Mouse (Mus musculus): ENCODE results near the gene Inca1. TPM values are rescaled to one million over a fixed set of nuclear protein-coding genes. Genes with fewer than 3 reads are reported as not detected.

The Inca1 gene
- polyA plus RNA-seq, 1 experiment from 2014 or later, result 1.2 TPM

GRCm38 (mm10) chr11:70646691-70647650 is 53.0 kb downstream of the Inca1 start, which contains the start of the genes Rnf167 and Slc25a11:
Gene Rnf167, plus strand, starts transcription at chr11:70647235.
Gene Slc25a11, minus strand, starts transcription at chr11:70647479.
- H3K27ac ChIP-seq (ENCODE audit: low read length), result peak within 1 kb of the TSS; percentile 92
- under 1% methylated on average over 62 of the region's 63 CpGs for WGBS
- H3K4me3 ChIP-seq (ENCODE audit: low read depth, low read length), result peak within 1 kb of the TSS; percentile 57
- peak within 1 kb of the TSS; percentile 100 for H3K4me2 ChIP-seq (ENCODE audit: low read length)
- no peaks in the 10 kb centered on the region for H3K9me3 ChIP-seq (replicated peaks; ENCODE audit: control insufficient read depth, low read length, poor library complexity, severe bottlenecking)
- peak; percentile 90 for ATAC-seq
- peaks cover 26% of the 10 kb centered on the region for H3K36me3 ChIP-seq (ENCODE audit: control insufficient read depth, insufficient read depth, low read length)
- H3K4me1 ChIP-seq (ENCODE audit: control insufficient read depth, insufficient read depth, low read length), result peaks cover 25% of the 10 kb centered on the region
- peak within 1 kb of the TSS; percentile 87 for H3K9ac ChIP-seq (ENCODE audit: low read depth, low read length)
- H3K27me3 ChIP-seq (ENCODE audit: control insufficient read depth, insufficient read depth, low read depth, low read length), result no peaks in the 10 kb centered on the region

DNA sequence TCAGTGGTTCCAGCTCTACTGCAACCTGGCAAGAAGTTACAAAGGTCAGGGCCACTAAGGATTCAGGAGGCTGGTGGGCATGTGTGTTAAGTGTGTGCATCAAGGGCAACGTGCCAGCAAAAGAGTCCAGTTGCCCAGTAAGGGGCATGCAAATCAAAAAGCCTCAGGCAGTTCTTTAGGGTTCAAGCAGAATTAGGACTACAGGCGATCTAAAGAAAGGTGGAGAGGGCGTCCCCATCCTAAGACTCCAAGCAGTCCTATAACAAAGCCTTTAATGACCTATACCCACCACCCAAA is 53.7 kb downstream of the Inca1 start:
- peak overlapping the region; percentile 89 for H3K27ac ChIP-seq (ENCODE audit: low read length)
- peak overlapping the region; percentile 57 for H3K4me3 ChIP-seq (ENCODE audit: low read depth, low read length)
- peaks cover 24% of the 10 kb centered on the region for H3K4me1 ChIP-seq (ENCODE audit: control insufficient read depth, insufficient read depth, low read length)
- H3K27me3 ChIP-seq (ENCODE audit: control insufficient read depth, insufficient read depth, low read depth, low read length), result no peaks in the 10 kb centered on the region
- peak overlapping the region; percentile 87 for H3K9ac ChIP-seq (ENCODE audit: low read depth, low read length)
- H3K4me2 ChIP-seq (ENCODE audit: low read length), result peak overlapping the region; percentile 73
- H3K36me3 ChIP-seq (ENCODE audit: control insufficient read depth, insufficient read depth, low read length), result peaks cover 24% of the 10 kb centered on the region
- no peak for ATAC-seq
- 15% methylated on average over 3 of the region's 3 CpGs for WGBS
- no peaks in the 10 kb centered on the region for H3K9me3 ChIP-seq (replicated peaks; ENCODE audit: control insufficient read depth, low read length, poor library complexity, severe bottlenecking)

GRCm38 (mm10) chr11:70645461-70646258 is 54.3 kb downstream of the Inca1 start:
- ATAC-seq, result no peak
- no peaks in the 10 kb centered on the region for H3K9me3 ChIP-seq (replicated peaks; ENCODE audit: control insufficient read depth, low read length, poor library complexity, severe bottlenecking)
- peaks cover 24% of the 10 kb centered on the region for H3K4me1 ChIP-seq (ENCODE audit: control insufficient read depth, insufficient read depth, low read length)
- peak overlapping the region; percentile 89 for H3K27ac ChIP-seq (ENCODE audit: low read length)
- H3K9ac ChIP-seq (ENCODE audit: low read depth, low read length), result peak overlapping the region; percentile 87
- no peaks in the 10 kb centered on the region for H3K27me3 ChIP-seq (ENCODE audit: control insufficient read depth, insufficient read depth, low read depth, low read length)
- peaks cover 19% of the 10 kb centered on the region for H3K36me3 ChIP-seq (ENCODE audit: control insufficient read depth, insufficient read depth, low read length)
- peak overlapping the region; percentile 57 for H3K4me3 ChIP-seq (ENCODE audit: low read depth, low read length)
- H3K4me2 ChIP-seq (ENCODE audit: low read length), result peak overlapping the region; percentile 73
- WGBS, result 90% methylated on average over 12 of the region's 12 CpGs

- Histone ChIP-seq H3K9ac (ENCODE audit: low read depth, low read length) (no peak overlapping the region), H3K4me2 (ENCODE audit: low read length) (no peak overlapping the region), H3K4me3 (ENCODE audit: low read depth, low read length) (no peak overlapping the region), H3K36me3 (ENCODE audit: control insufficient read depth, insufficient read depth, low read length) (peaks cover 15% of the 10 kb centered on the region), H3K9me3 (replicated peaks; ENCODE audit: control insufficient read depth, low read length, poor library complexity, severe bottlenecking) (no peaks in the 10 kb centered on the region), H3K27ac (ENCODE audit: low read length) (no peak overlapping the region), H3K27me3 (ENCODE audit: control insufficient read depth, insufficient read depth, low read depth, low read length) (no peaks in the 10 kb centered on the region), H3K4me1 (ENCODE audit: control insufficient read depth, insufficient read depth, low read length) (peaks cover 24% of the 10 kb centered on the region)
- no peak for ATAC-seq
- 97% methylated on average over 8 of the region's 8 CpGs for WGBS
Measured at GRCm38 (mm10) chr11:70644564-70645103, 55.3 kb downstream of the Inca1 start.

DNA sequence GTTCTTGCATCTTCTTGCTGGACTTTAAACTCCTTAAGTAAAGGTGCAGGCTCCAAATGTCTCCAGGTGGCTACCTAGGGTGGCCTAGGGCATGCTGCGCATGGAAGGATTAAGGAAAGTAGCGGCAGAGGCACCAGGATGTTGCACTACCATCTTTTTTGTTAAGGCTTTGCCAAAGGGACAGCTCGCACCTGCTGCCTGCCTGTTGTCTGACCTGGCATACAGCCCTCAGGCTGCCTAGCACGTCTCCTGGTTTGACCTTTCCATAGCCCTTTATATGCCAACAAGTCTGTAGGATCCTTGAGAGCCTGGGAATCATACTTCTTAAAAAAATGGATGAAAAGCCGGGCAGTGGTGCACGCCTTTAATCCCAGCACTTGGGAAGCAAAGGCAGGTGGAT is 56.9 kb downstream of the Inca1 start:
- H3K4me2 ChIP-seq (ENCODE audit: low read length), result no peak overlapping the region
- 88% methylated on average over 6 of the region's 6 CpGs for WGBS

GRCm38 (mm10) chr11:70641241-70641640 is 58.7 kb downstream of the Inca1 start:
- Histone ChIP-seq H3K4me1 (ENCODE audit: control insufficient read depth, insufficient read depth, low read length) (peaks cover 11% of the 10 kb centered on the region), H3K36me3 (ENCODE audit: control insufficient read depth, insufficient read depth, low read length) (peaks cover 12% of the 10 kb centered on the region), H3K4me2 (ENCODE audit: low read length) (no peak overlapping the region), H3K4me3 (ENCODE audit: low read depth, low read length) (no peak overlapping the region), H3K9me3 (replicated peaks; ENCODE audit: control insufficient read depth, low read length, poor library complexity, severe bottlenecking) (no peaks in the 10 kb centered on the region), H3K27ac (ENCODE audit: low read length) (no peak overlapping the region), H3K27me3 (ENCODE audit: control insufficient read depth, insufficient read depth, low read depth, low read length) (no peaks in the 10 kb centered on the region), H3K9ac (ENCODE audit: low read depth, low read length) (no peak overlapping the region)
- WGBS, result 83% methylated on average over 7 of the region's 7 CpGs
- no peak for ATAC-seq

More for the DNA sequence above, 56.9 kb downstream of the Inca1 start:
- H3K36me3 ChIP-seq (ENCODE audit: control insufficient read depth, insufficient read depth, low read length), result peaks cover 12% of the 10 kb centered on the region
- H3K9ac ChIP-seq (ENCODE audit: low read depth, low read length), result no peak overlapping the region
- no peak for ATAC-seq
- H3K27me3 ChIP-seq (ENCODE audit: control insufficient read depth, insufficient read depth, low read depth, low read length), result no peaks in the 10 kb centered on the region
- no peak overlapping the region for H3K4me3 ChIP-seq (ENCODE audit: low read depth, low read length)
- H3K9me3 ChIP-seq (replicated peaks; ENCODE audit: control insufficient read depth, low read length, poor library complexity, severe bottlenecking), result no peaks in the 10 kb centered on the region
- no peak overlapping the region for H3K27ac ChIP-seq (ENCODE audit: low read length)
- peaks cover 14% of the 10 kb centered on the region for H3K4me1 ChIP-seq (ENCODE audit: control insufficient read depth, insufficient read depth, low read length)

DNA sequence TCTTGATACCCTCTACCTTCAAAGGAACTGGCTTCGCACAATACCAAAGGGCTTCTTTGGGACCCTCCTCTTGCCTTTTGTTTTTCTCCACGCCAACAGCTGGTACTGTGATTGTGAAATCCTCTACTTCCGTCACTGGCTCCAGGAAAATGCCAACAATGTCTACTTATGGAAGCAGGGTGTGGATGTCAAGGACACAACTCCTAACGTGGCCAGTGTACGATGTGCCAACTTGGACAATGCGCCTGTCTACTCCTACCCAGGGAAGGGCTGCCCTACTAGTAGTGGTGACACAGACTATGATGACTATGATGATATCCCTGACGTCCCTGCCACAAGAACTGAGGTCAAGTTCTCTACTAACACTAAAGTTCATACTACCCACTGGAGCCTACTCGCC is 60.0 kb downstream of the Inca1 start:
- Histone ChIP-seq H3K9me3 (replicated peaks; ENCODE audit: control insufficient read depth, low read length, poor library complexity, severe bottlenecking) (no peaks in the 10 kb centered on the region), H3K36me3 (ENCODE audit: control insufficient read depth, insufficient read depth, low read length) (peaks cover 9% of the 10 kb centered on the region), H3K4me3 (ENCODE audit: low read depth, low read length) (no peak overlapping the region), H3K4me1 (ENCODE audit: control insufficient read depth, insufficient read depth, low read length) (no peaks in the 10 kb centered on the region), H3K9ac (ENCODE audit: low read depth, low read length) (no peak overlapping the region), H3K27ac (ENCODE audit: low read length) (no peak overlapping the region), H3K27me3 (ENCODE audit: control insufficient read depth, insufficient read depth, low read depth, low read length) (no peaks in the 10 kb centered on the region), H3K4me2 (ENCODE audit: low read length) (no peak overlapping the region)
- ATAC-seq, result no peak
- 86% methylated on average over 8 of the region's 8 CpGs for WGBS

GRCm38 (mm10) chr11:70638714-70639278 is 61.2 kb downstream of the Inca1 start, which contains the start of gene Gp1ba:
Gene Gp1ba, plus strand, starts transcription at chr11:70639122.
- no peak within 1 kb of the TSS for H3K9ac ChIP-seq (ENCODE audit: low read depth, low read length)
- ATAC-seq, result no peak
- H3K4me2 ChIP-seq (ENCODE audit: low read length), result no peak within 1 kb of the TSS
- WGBS, result 60% methylated on average over 5 of the region's 5 CpGs
- no peak within 1 kb of the TSS for H3K27ac ChIP-seq (ENCODE audit: low read length)
- no peaks in the 10 kb centered on the region for H3K36me3 ChIP-seq (ENCODE audit: control insufficient read depth, insufficient read depth, low read length)
- no peak within 1 kb of the TSS for H3K4me3 ChIP-seq (ENCODE audit: low read depth, low read length)
- H3K27me3 ChIP-seq (ENCODE audit: control insufficient read depth, insufficient read depth, low read depth, low read length), result no peaks in the 10 kb centered on the region
- no peaks in the 10 kb centered on the region for H3K4me1 ChIP-seq (ENCODE audit: control insufficient read depth, insufficient read depth, low read length)
- H3K9me3 ChIP-seq (replicated peaks; ENCODE audit: control insufficient read depth, low read length, poor library complexity, severe bottlenecking), result no peaks in the 10 kb centered on the region
